Mouse (Mus musculus): Measurements from ENCODE around the gene Syne4. TPM values are rescaled to one million over a fixed set of nuclear protein-coding genes. Genes with fewer than 3 reads are reported as not detected.

The Syne4 gene
- polyA plus RNA-seq, 1 experiment = not detected

DNA sequence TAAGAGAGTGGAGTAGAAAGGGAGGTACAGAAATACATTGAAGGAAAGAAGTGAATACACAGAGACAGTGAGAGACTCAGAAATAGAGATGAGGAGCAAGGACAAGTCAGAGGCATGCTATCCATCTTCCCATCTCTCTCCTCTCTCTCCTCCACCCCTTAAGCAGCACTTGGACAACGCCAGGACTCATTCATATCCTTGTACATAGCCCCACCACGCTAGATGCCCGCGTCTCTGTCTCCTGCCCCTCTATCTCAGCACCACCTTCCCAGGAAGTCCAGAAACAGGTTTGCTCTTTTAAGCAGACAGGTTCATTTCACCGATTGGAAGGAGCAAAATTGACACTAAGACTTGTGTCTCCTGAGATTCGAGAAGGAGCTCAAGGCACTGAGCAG lies 48.7 kb downstream of the Syne4 start:
- Histone ChIP-seq H3K4me3 (ENCODE audit: insufficient read depth, low read depth, low read length) (peak overlapping the region; percentile 56), H3K27ac (replicated peaks; ENCODE audit: low read depth, low read length) (no peak overlapping the region), H3K4me1 (ENCODE audit: control insufficient read depth, insufficient read depth, insufficient read length, low read length) (no peaks in the 10 kb centered on the region)

DNA sequence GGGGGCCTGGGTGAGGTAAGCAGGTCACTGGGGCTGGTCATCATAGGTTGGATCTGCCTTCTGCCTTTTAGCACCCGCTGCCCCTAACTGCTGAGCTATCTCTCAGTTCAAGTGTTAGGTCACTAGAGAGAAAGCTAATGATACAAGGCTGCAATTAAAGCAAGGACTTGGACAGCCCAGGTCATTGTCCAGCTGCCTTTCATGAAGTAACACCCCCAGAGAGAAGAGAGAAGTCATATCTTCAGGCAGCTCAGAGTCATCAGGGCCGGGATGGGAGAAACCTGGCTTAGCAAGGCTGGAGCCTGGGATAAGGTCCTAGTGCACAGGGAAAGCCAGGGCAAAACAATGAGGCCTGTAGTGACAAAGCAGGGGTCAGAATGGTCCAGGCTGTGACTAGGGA lies 52.9 kb downstream of the Syne4 start:
- H3K27ac ChIP-seq (replicated peaks; ENCODE audit: low read depth, low read length) = no peak overlapping the region
- H3K4me3 ChIP-seq (ENCODE audit: insufficient read depth, low read depth, low read length) = no peak overlapping the region
- no peaks in the 10 kb centered on the region for H3K4me1 ChIP-seq (ENCODE audit: control insufficient read depth, insufficient read depth, insufficient read length, low read length)

Other genes with a start within 250 kb of the Syne4 start
- 1.8 and 2.1 TPM in 2 replicates for gene Zfp82, start 241.9 kb upstream of the Syne4 start, polyA plus RNA-seq (2012; ENCODE audit: insufficient read depth, insufficient read length, missing spikeins)
- not detected in 2 replicates for gene Gm26920, start 224.4 kb upstream of the Syne4 start, polyA plus RNA-seq (2012; ENCODE audit: insufficient read depth, insufficient read length, missing spikeins)
- gene Zfp566, start 224.3 kb upstream of the Syne4 start, polyA plus RNA-seq (2012; ENCODE audit: insufficient read depth, insufficient read length, missing spikeins) = 2.4 and 2.5 TPM in 2 replicates
- 32.4 and 34.3 TPM in 2 replicates for gene Zfp260, start 220.0 kb upstream of the Syne4 start, polyA plus RNA-seq (2012; ENCODE audit: insufficient read depth, insufficient read length, missing spikeins)
- 1.1 TPM in 1 of 2 replicates, not detected in the other for gene Zfp382, start 192.9 kb upstream of the Syne4 start, polyA plus RNA-seq (2012; ENCODE audit: insufficient read depth, insufficient read length, missing spikeins)
- gene Zfp146, start 145.1 kb upstream of the Syne4 start, polyA plus RNA-seq (2012; ENCODE audit: insufficient read depth, insufficient read length, missing spikeins) = 17.8 and 24.3 TPM in 2 replicates
- 3,242 and 3,950 TPM in 2 replicates for gene Cox7a1, start 130.7 kb upstream of the Syne4 start, polyA plus RNA-seq (2012; ENCODE audit: insufficient read depth, insufficient read length, missing spikeins)
- 549 and 708 TPM in 2 replicates for gene Capns1, start 116.0 kb upstream of the Syne4 start, polyA plus RNA-seq (2012; ENCODE audit: insufficient read depth, insufficient read length, missing spikeins)
- 93.0 and 113 TPM in 2 replicates for gene Polr2i, start 82.9 kb upstream of the Syne4 start, polyA plus RNA-seq (2012; ENCODE audit: insufficient read depth, insufficient read length, missing spikeins)
- gene Tbcb, start 82.5 kb upstream of the Syne4 start, polyA plus RNA-seq (2012; ENCODE audit: insufficient read depth, insufficient read length, missing spikeins) = 62.8 and 71.2 TPM in 2 replicates
- gene Ovol3, start 79.1 kb upstream of the Syne4 start, polyA plus RNA-seq (2012; ENCODE audit: insufficient read depth, insufficient read length, missing spikeins) = not detected in 2 replicates
- gene Thap8, start 34.7 kb upstream of the Syne4 start, polyA plus RNA-seq (2012; ENCODE audit: insufficient read depth, insufficient read length, missing spikeins) = 0.83 TPM in 1 of 2 replicates, not detected in the other
- 3.2 and 4.6 TPM in 2 replicates for gene Wdr62, start 34.4 kb upstream of the Syne4 start, polyA plus RNA-seq (2012; ENCODE audit: insufficient read depth, insufficient read length, missing spikeins)
- 4.5 and 7.3 TPM in 2 replicates for gene Clip3, start 23.1 kb upstream of the Syne4 start, polyA plus RNA-seq (2012; ENCODE audit: insufficient read depth, insufficient read length, missing spikeins)
- 34.7 and 38.6 TPM in 2 replicates for gene Alkbh6, start 6.1 kb upstream of the Syne4 start, polyA plus RNA-seq (2012; ENCODE audit: insufficient read depth, insufficient read length, missing spikeins)
- gene E130208F15Rik, start 6.9 kb downstream of the Syne4 start, polyA plus RNA-seq (2012; ENCODE audit: insufficient read depth, insufficient read length, missing spikeins) = 1.6 and 2.0 TPM in 2 replicates
- gene Sdhaf1, start 9.1 kb downstream of the Syne4 start, polyA plus RNA-seq (2012; ENCODE audit: insufficient read depth, insufficient read length, missing spikeins) = 18.1 and 22.7 TPM in 2 replicates
- 0.67 and 2.4 TPM in 2 replicates for gene Lrfn3, start 48.0 kb downstream of the Syne4 start, polyA plus RNA-seq (2012; ENCODE audit: insufficient read depth, insufficient read length, missing spikeins)
- 34.6 and 43.0 TPM in 2 replicates for gene Tyrobp, start 99.0 kb downstream of the Syne4 start, polyA plus RNA-seq (2012; ENCODE audit: insufficient read depth, insufficient read length, missing spikeins)
- 2.5 and 2.8 TPM in 2 replicates for gene Hcst, start 105.0 kb downstream of the Syne4 start, polyA plus RNA-seq (2012; ENCODE audit: insufficient read depth, insufficient read length, missing spikeins)
- gene Nfkbid, start 106.9 kb downstream of the Syne4 start, polyA plus RNA-seq (2012; ENCODE audit: insufficient read depth, insufficient read length, missing spikeins) = 0.67 and 1.6 TPM in 2 replicates
- 0.44 and 0.92 TPM in 2 replicates for gene Aplp1, start 130.7 kb downstream of the Syne4 start, polyA plus RNA-seq (2012; ENCODE audit: insufficient read depth, insufficient read length, missing spikeins)
- not detected in 2 replicates for gene Kirrel2, start 142.9 kb downstream of the Syne4 start, polyA plus RNA-seq (2012; ENCODE audit: insufficient read depth, insufficient read length, missing spikeins)
- gene Nphs1, start 143.5 kb downstream of the Syne4 start, polyA plus RNA-seq (2012; ENCODE audit: insufficient read depth, insufficient read length, missing spikeins) = not detected in 2 replicates
- gene Prodh2, start 178.8 kb downstream of the Syne4 start, polyA plus RNA-seq (2012; ENCODE audit: insufficient read depth, insufficient read length, missing spikeins) = not detected in 2 replicates
- gene Arhgap33, start 220.3 kb downstream of the Syne4 start, polyA plus RNA-seq (2012; ENCODE audit: insufficient read depth, insufficient read length, missing spikeins) = 0.40 TPM in 1 of 2 replicates, not detected in the other
- gene Hspb6, start 237.4 kb downstream of the Syne4 start, polyA plus RNA-seq (2012; ENCODE audit: insufficient read depth, insufficient read length, missing spikeins) = 49.1 and 64.2 TPM in 2 replicates
- gene Proser3, start 237.5 kb downstream of the Syne4 start, polyA plus RNA-seq (2012; ENCODE audit: insufficient read depth, insufficient read length, missing spikeins) = 0.95 and 4.2 TPM in 2 replicates
- gene Lin37, start 245.0 kb downstream of the Syne4 start, polyA plus RNA-seq (2012; ENCODE audit: insufficient read depth, insufficient read length, missing spikeins) = 19.5 and 23.1 TPM in 2 replicates
- 59.1 and 65.5 TPM in 2 replicates for gene U2af1l4, start 248.5 kb downstream of the Syne4 start, polyA plus RNA-seq (2012; ENCODE audit: insufficient read depth, insufficient read length, missing spikeins)
- 0.91 and 5.5 TPM in 2 replicates for gene Gm49396, start 248.5 kb downstream of the Syne4 start, polyA plus RNA-seq (2012; ENCODE audit: insufficient read depth, insufficient read length, missing spikeins)
- 177 and 187 TPM in 2 replicates for gene Psenen, start 248.8 kb downstream of the Syne4 start, polyA plus RNA-seq (2012; ENCODE audit: insufficient read depth, insufficient read length, missing spikeins)